Mouse (Mus musculus) cerebellum, adult 9-10 months (tissue): ENCODE data around the gene Btbd11.

Source experiments
- DNase-seq: peaks from one replicate; pipeline ENCODE4 v3.0.0; 2022

Btbd11 gene

GRCm38 (mm10) chr10:85533192-85533710, 146.6 kb downstream of the Btbd11 start:
- DNase-seq, result peak; percentile 8

GRCm38 (mm10) chr10:85538051-85538753, 151.6 kb downstream of the Btbd11 start:
- no peak for DNase-seq

GRCm38 (mm10) chr10:85539510-85540120, 153.0 kb downstream of the Btbd11 start:
- DNase-seq, result no peak

GRCm38 (mm10) chr10:85540311-85541093, 153.9 kb downstream of the Btbd11 start:
- DNase-seq, result no peak

- no peak for DNase-seq
Observed at GRCm38 (mm10) chr10:85541481-85541880, 154.9 kb downstream of the Btbd11 start.

GRCm38 (mm10) chr10:85541892-85542630, 155.4 kb downstream of the Btbd11 start:
- DNase-seq, result no peak

GRCm38 (mm10) chr10:85543281-85543680, 156.7 kb downstream of the Btbd11 start:
- no peak for DNase-seq

- no peak for DNase-seq
Observed at GRCm38 (mm10) chr10:85544991-85545390, 158.4 kb downstream of the Btbd11 start.

- no peak for DNase-seq
Observed at GRCm38 (mm10) chr10:85555193-85555592, 168.6 kb downstream of the Btbd11 start.

GRCm38 (mm10) chr10:85561418-85561817, 174.8 kb downstream of the Btbd11 start:
- no peak for DNase-seq

GRCm38 (mm10) chr10:85571456-85571855, 184.8 kb downstream of the Btbd11 start:
- DNase-seq, result no peak

GRCm38 (mm10) chr10:85572571-85572970, 186.0 kb downstream of the Btbd11 start:
- DNase-seq, result no peak

GRCm38 (mm10) chr10:85577891-85578420, 191.3 kb downstream of the Btbd11 start:
- no peak for DNase-seq

GRCm38 (mm10) chr10:85578571-85579465, 192.2 kb downstream of the Btbd11 start:
- DNase-seq, result no peak

- DNase-seq, result no peak
Observed at GRCm38 (mm10) chr10:85587758-85588157, 201.1 kb downstream of the Btbd11 start.

- DNase-seq, result no peak
Observed at GRCm38 (mm10) chr10:85590043-85590442, 203.4 kb downstream of the Btbd11 start.

GRCm38 (mm10) chr10:85591296-85591695, 204.7 kb downstream of the Btbd11 start:
- no peak for DNase-seq

- DNase-seq, result no peak
Observed at GRCm38 (mm10) chr10:85591986-85592385, 205.4 kb downstream of the Btbd11 start.

GRCm38 (mm10) chr10:85596301-85596700, 209.7 kb downstream of the Btbd11 start:
- no peak for DNase-seq

GRCm38 (mm10) chr10:85598093-85598599, 211.5 kb downstream of the Btbd11 start:
- peak; percentile 80 for DNase-seq
